Comparison of ENCODE assay signal across 27 mouse cellular contexts in the genomic region with DNA sequence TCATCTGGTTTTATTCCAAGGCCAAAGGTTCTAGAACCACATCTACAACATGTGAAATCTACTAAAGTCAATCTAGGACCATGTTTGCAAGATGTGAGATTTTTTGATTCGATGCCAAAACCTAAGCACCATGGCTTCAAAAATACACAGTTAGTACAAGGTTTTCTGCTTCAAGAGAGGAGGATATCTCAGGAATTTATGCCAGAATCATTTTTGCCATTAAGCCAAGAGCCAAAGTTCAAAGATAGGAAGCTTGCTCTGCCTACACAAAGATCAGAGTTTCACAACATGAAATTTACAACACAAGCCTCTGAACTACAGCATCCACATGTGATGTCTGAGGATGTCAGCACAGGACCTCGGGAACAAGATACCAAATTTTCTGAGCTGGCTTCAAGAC.
"Had no signal": no experiment of that assay in that cellular context is flagged by ENCODE, and none has a peak within 500 bp of the region (broad histone marks: within the 10 kb centered on the region; RNA-seq: fewer than 3 reads in every experiment).

No protein-coding gene starts in this region.

- H3K27me3 ChIP-seq: embryonic facial prominence, embryonic 12.5 days; embryonic facial prominence, embryonic 13.5 days; embryonic facial prominence, embryonic 15.5 days; forebrain, embryonic 12.5 days; forebrain, embryonic 13.5 days; forebrain, embryonic 15.5 days had no signal

- H3K9me3 ChIP-seq: embryonic facial prominence, embryonic 10.5 days; embryonic facial prominence, embryonic 12.5 days; embryonic facial prominence, embryonic 13.5 days; embryonic facial prominence, embryonic 15.5 days; forebrain, embryonic 10.5 days; forebrain, embryonic 12.5 days; forebrain, embryonic 13.5 days; forebrain, embryonic 15.5 days had no signal

- H3K4me2 ChIP-seq: embryonic facial prominence, embryonic 12.5 days; embryonic facial prominence, embryonic 13.5 days; embryonic facial prominence, embryonic 15.5 days; forebrain, embryonic 12.5 days; forebrain, embryonic 13.5 days; forebrain, embryonic 15.5 days had no signal

- H3K27ac ChIP-seq: embryonic facial prominence, embryonic 10.5 days; embryonic facial prominence, embryonic 12.5 days; embryonic facial prominence, embryonic 13.5 days; embryonic facial prominence, embryonic 15.5 days; forebrain, embryonic 10.5 days; forebrain, embryonic 12.5 days; forebrain, embryonic 13.5 days; forebrain, embryonic 15.5 days; gastrocnemius, adult 2 months had no signal

- H3K4me3 ChIP-seq: embryonic facial prominence, embryonic 10.5 days; embryonic facial prominence, embryonic 12.5 days; embryonic facial prominence, embryonic 13.5 days; embryonic facial prominence, embryonic 15.5 days; erythroblast, embryonic 14.5 days; forebrain, embryonic 10.5 days; forebrain, embryonic 12.5 days; forebrain, embryonic 13.5 days; forebrain, embryonic 15.5 days; gastrocnemius, adult 2 months had no signal

- DNase-seq: cerebellum, adult 18-20 months; cerebellum, adult 2 months; cerebellum, adult 8-10 months; cerebellum, adult 9-10 months; cerebellum, adult 9-11 months; cerebellum, postnatal 10 days; cerebellum, postnatal 14 days; cerebellum, postnatal 25 days; cerebellum, postnatal 36 days; embryo, embryonic 11 days; forebrain, postnatal 0 days; gastrocnemius, adult 2 months; gastrocnemius, postnatal 10 days; gastrocnemius, postnatal 14 days; gastrocnemius, postnatal 25 days; gastrocnemius, postnatal 36 days had no signal

- ATAC-seq: forebrain, embryonic 13.5 days; forebrain, embryonic 14.5 days; forebrain, embryonic 15.5 days; forebrain, embryonic 16.5 days; forebrain, postnatal 0 days had no signal

- H3K4me1 ChIP-seq: embryonic facial prominence, embryonic 10.5 days; embryonic facial prominence, embryonic 12.5 days; embryonic facial prominence, embryonic 13.5 days; embryonic facial prominence, embryonic 15.5 days; forebrain, embryonic 10.5 days; forebrain, embryonic 12.5 days; forebrain, embryonic 13.5 days; forebrain, embryonic 15.5 days had no signal

- H3K9ac ChIP-seq: embryonic facial prominence, embryonic 12.5 days; embryonic facial prominence, embryonic 13.5 days; embryonic facial prominence, embryonic 15.5 days; forebrain, embryonic 12.5 days; forebrain, embryonic 13.5 days; forebrain, embryonic 15.5 days; forebrain, postnatal 0 days had no signal

- H3K36me3 ChIP-seq: embryonic facial prominence, embryonic 10.5 days; embryonic facial prominence, embryonic 12.5 days; embryonic facial prominence, embryonic 13.5 days; embryonic facial prominence, embryonic 15.5 days; forebrain, embryonic 10.5 days; forebrain, embryonic 12.5 days; forebrain, embryonic 15.5 days had no signal
